Mouse (Mus musculus) forebrain, embryonic 15.5 days (tissue): ENCODE data around the gene Cd93. TPM values are rescaled to one million over a fixed set of nuclear protein-coding genes. Genes with fewer than 3 reads are reported as not detected.

Experiments used
- ATAC-seq: fragments of 200-750 bp; cut with Nextera tagmentation; replicated peaks from 2 replicates; pipeline ENCODE4 v1.8.0; 2017; ENCODE audit warnings: mild to moderate bottlenecking, moderate TSS enrichment, moderate library complexity
- H3K27ac ChIP-seq: fragments of 300-500 bp; sonication (generic); replicated peaks from 2 replicates; pipeline ENCODE4 v1.5.1; 2015; ENCODE audit warnings: mild to moderate bottlenecking, inconsistent platforms
- H3K27me3 ChIP-seq: fragments of 300-500 bp; sonication (generic); 2 replicates; pipeline ENCODE4 v1.6.1; 2015; ENCODE audit warnings: inconsistent platforms
- H3K36me3 ChIP-seq: fragments of 300-500 bp; sonication (generic); 2 replicates; pipeline ENCODE4 v1.6.1; 2015; ENCODE audit warnings: mild to moderate bottlenecking, inconsistent platforms
- H3K4me1 ChIP-seq: fragments of 300-500 bp; sonication (generic); 2 replicates; pipeline ENCODE4 v1.6.1; 2015; ENCODE audit warnings: inconsistent platforms
- H3K4me2 ChIP-seq: fragments of 300-500 bp; sonication (generic); replicated peaks from 2 replicates; pipeline ENCODE4 v1.6.1; 2015; ENCODE audit warnings: mild to moderate bottlenecking, inconsistent platforms
- H3K4me3 ChIP-seq: fragments of 300-500 bp; sonication (generic); 2 replicates; pipeline ENCODE4 v1.5.1; 2015; ENCODE audit warnings: mild to moderate bottlenecking, inconsistent platforms
- H3K9ac ChIP-seq: fragments of 300-500 bp; sonication (generic); replicated peaks from 2 replicates; pipeline ENCODE4 v1.6.1; 2015; ENCODE audit warnings: mild to moderate bottlenecking, inconsistent platforms
- H3K9me3 ChIP-seq: fragments of 300-500 bp; sonication (generic); 2 replicates; pipeline ENCODE4 v1.6.1; 2016; ENCODE audit warnings: inconsistent platforms
- WGBS: fragments of 180-500 bp; shearing (Covaris S2); methylation state at CpG from one replicate; pipeline ENCODE4 v1.1.7; 2015; ENCODE audit warnings: mixed read lengths; 5-methylcytosine and 5-hydroxymethylcytosine counted together
- polyA plus RNA-seq: library from polyadenylated mRNA; unstranded; fragments of >200 nt; fragmentation: Nextera tagmentation; extraction: Ambion mirVana; gene quantifications from 2 replicates; pipeline ENCODE4 v1.2.1, GENCODE M21; 2015

Cd93 gene
- polyA plus RNA-seq, 1 experiment from 2014 or later = 6.2 TPM

- no peak for ATAC-seq
- WGBS = 9% methylated on average over 6 of the region's 6 CpGs
- H3K4me1 ChIP-seq = peaks cover 25% of the 10 kb centered on the region
- no peaks in the 10 kb centered on the region for H3K9me3 ChIP-seq
- H3K4me3 ChIP-seq = no peak overlapping the region
- no peak overlapping the region for H3K4me2 ChIP-seq
- no peak overlapping the region for H3K27ac ChIP-seq
- H3K27me3 ChIP-seq = peaks cover 36% of the 10 kb centered on the region
- H3K9ac ChIP-seq = no peak overlapping the region
- no peaks in the 10 kb centered on the region for H3K36me3 ChIP-seq
These were observed 34.6 kb downstream of the Cd93 start for GRCm38 (mm10) chr2:148408761-148409120.

GRCm38 (mm10) chr2:148407870-148408760 lies 35.2 kb downstream of the Cd93 start, which contains the start of gene Thbd:
Thbd (minus strand) TSS chr2:148408188.
- WGBS = 2% methylated on average over 35 of the region's 35 CpGs
- peak within 1 kb of the TSS; percentile 48 for H3K4me2 ChIP-seq
- peaks cover 36% of the 10 kb centered on the region for H3K27me3 ChIP-seq

GRCm38 (mm10) chr2:148406971-148407869 lies 36.1 kb downstream of the Cd93 start:
- WGBS = 4% methylated on average over 55 of the region's 55 CpGs
- Histone ChIP-seq H3K4me3 (peak overlapping the region; percentile 31), H3K9ac (peak overlapping the region; percentile 9; the same call in 1 of the 2 replicates), H3K4me2 (peak overlapping the region; percentile 48), H3K9me3 (no peaks in the 10 kb centered on the region), H3K27ac (no peak overlapping the region), H3K27me3 (peaks cover 36% of the 10 kb centered on the region), H3K36me3 (no peaks in the 10 kb centered on the region), H3K4me1 (peaks cover 25% of the 10 kb centered on the region)
- ATAC-seq = peak; percentile 41

More at GRCm38 (mm10) chr2:148407870-148408760, 35.2 kb downstream of the Cd93 start, which contains the start of gene Thbd:
- peaks cover 25% of the 10 kb centered on the region for H3K4me1 ChIP-seq
- H3K9ac ChIP-seq = peak within 1 kb of the TSS; percentile 9; the same call in 1 of the 2 replicates
- peak within 1 kb of the TSS; percentile 31 for H3K4me3 ChIP-seq
- no peaks in the 10 kb centered on the region for H3K9me3 ChIP-seq
- no peak within 1 kb of the TSS for H3K27ac ChIP-seq
- H3K36me3 ChIP-seq = no peaks in the 10 kb centered on the region
- peak; percentile 52 for ATAC-seq

GRCm38 (mm10) chr2:148406160-148406970 lies 37.0 kb downstream of the Cd93 start:
- peak overlapping the region; percentile 48 for H3K4me2 ChIP-seq
- no peaks in the 10 kb centered on the region for H3K9me3 ChIP-seq
- peaks cover 36% of the 10 kb centered on the region for H3K27me3 ChIP-seq
- WGBS = 10% methylated on average over 34 of the region's 34 CpGs
- no peak overlapping the region for H3K27ac ChIP-seq
- ATAC-seq = peak; percentile 17; the same call in 1 of the 2 replicates
- peaks cover 25% of the 10 kb centered on the region for H3K4me1 ChIP-seq
- no peaks in the 10 kb centered on the region for H3K36me3 ChIP-seq
- peak overlapping the region; percentile 31 for H3K4me3 ChIP-seq
- no peak overlapping the region for H3K9ac ChIP-seq

- peaks cover 25% of the 10 kb centered on the region for H3K4me1 ChIP-seq
- no peak overlapping the region for H3K9ac ChIP-seq
- no peaks in the 10 kb centered on the region for H3K36me3 ChIP-seq
- WGBS = 72% methylated on average over 5 of the region's 5 CpGs
- H3K4me3 ChIP-seq = no peak overlapping the region
- H3K9me3 ChIP-seq = no peaks in the 10 kb centered on the region
- no peak for ATAC-seq
- no peak overlapping the region for H3K4me2 ChIP-seq
- H3K27ac ChIP-seq = no peak overlapping the region
- peaks cover 36% of the 10 kb centered on the region for H3K27me3 ChIP-seq
These were observed 38.5 kb downstream of the Cd93 start for GRCm38 (mm10) chr2:148404906-148405305.

GRCm38 (mm10) chr2:148402227-148402626 lies 41.1 kb downstream of the Cd93 start:
- H3K27ac ChIP-seq = no peak overlapping the region
- H3K9me3 ChIP-seq = no peaks in the 10 kb centered on the region
- 78% methylated on average over 1 of the region's 1 CpGs for WGBS
- H3K9ac ChIP-seq = no peak overlapping the region
- no peaks in the 10 kb centered on the region for H3K36me3 ChIP-seq
- ATAC-seq = no peak
- H3K27me3 ChIP-seq = peaks cover 23% of the 10 kb centered on the region
- H3K4me2 ChIP-seq = no peak overlapping the region
- H3K4me1 ChIP-seq = peaks cover 14% of the 10 kb centered on the region
- no peak overlapping the region for H3K4me3 ChIP-seq

- H3K4me3 ChIP-seq = no peak overlapping the region
- H3K4me1 ChIP-seq = peaks cover 9% of the 10 kb centered on the region
- no peaks in the 10 kb centered on the region for H3K36me3 ChIP-seq
- WGBS = 86% methylated on average over 5 of the region's 5 CpGs
- ATAC-seq = no peak
- H3K9me3 ChIP-seq = no peaks in the 10 kb centered on the region
- no peak overlapping the region for H3K27ac ChIP-seq
- H3K4me2 ChIP-seq = no peak overlapping the region
- H3K9ac ChIP-seq = no peak overlapping the region
- peaks cover 18% of the 10 kb centered on the region; the same call in 1 of the 2 replicates for H3K27me3 ChIP-seq
These were observed 44.3 kb downstream of the Cd93 start for GRCm38 (mm10) chr2:148398901-148399685.

- Histone ChIP-seq H3K9me3 (no peaks in the 10 kb centered on the region), H3K9ac (no peak overlapping the region), H3K4me3 (no peak overlapping the region), H3K4me2 (no peak overlapping the region), H3K27ac (no peak overlapping the region), H3K36me3 (no peaks in the 10 kb centered on the region), H3K27me3 (peaks cover 21% of the 10 kb centered on the region; the same call in 1 of the 2 replicates), H3K4me1 (peaks cover 9% of the 10 kb centered on the region)
- no peak for ATAC-seq
- 90% methylated on average over 1 of the region's 1 CpGs for WGBS
These were observed 45.6 kb downstream of the Cd93 start for GRCm38 (mm10) chr2:148397784-148398100.

- no peak overlapping the region for H3K4me3 ChIP-seq
- H3K27me3 ChIP-seq = peaks cover 21% of the 10 kb centered on the region; the same call in 1 of the 2 replicates
- H3K4me1 ChIP-seq = peaks cover 9% of the 10 kb centered on the region
- H3K9me3 ChIP-seq = no peaks in the 10 kb centered on the region
- no peak overlapping the region for H3K4me2 ChIP-seq
- ATAC-seq = no peak
- no peak overlapping the region for H3K27ac ChIP-seq
- H3K9ac ChIP-seq = no peak overlapping the region
- 79% methylated on average over 11 of the region's 11 CpGs for WGBS
- H3K36me3 ChIP-seq = no peaks in the 10 kb centered on the region
These were observed 46.2 kb downstream of the Cd93 start for GRCm38 (mm10) chr2:148397015-148397783.

GRCm38 (mm10) chr2:148396209-148396608 lies 47.2 kb downstream of the Cd93 start:
- WGBS = 74% methylated on average over 10 of the region's 10 CpGs
- Histone ChIP-seq H3K36me3 (no peaks in the 10 kb centered on the region), H3K9ac (0 out of 2 replicates have a peak overlapping the region, but pooled peaks have one; percentile 54), H3K4me2 (peak overlapping the region; percentile 94), H3K27me3 (peaks cover 21% of the 10 kb centered on the region; the same call in 1 of the 2 replicates), H3K27ac (no peak overlapping the region), H3K9me3 (no peaks in the 10 kb centered on the region), H3K4me3 (peak overlapping the region; percentile 58), H3K4me1 (peaks cover 9% of the 10 kb centered on the region)
- peak; percentile 24; the same call in 1 of the 2 replicates for ATAC-seq
